Mouse (Mus musculus) gonadal fat pad, adult 2 months (tissue): ENCODE results near the gene Arrb2. TPM values are rescaled to one million over a fixed set of nuclear protein-coding genes. Genes with fewer than 3 reads are reported as not detected.
"Not testable (repeated sequence)": the region's sequence is repeated elsewhere in the genome, so short reads cannot be mapped to it uniquely, and the experiment has no call there.

Source experiments
- DNase-seq: peaks from one replicate; pipeline ENCODE4 v3.0.0-alpha.2; 2012; ENCODE audit warnings: low read depth
- polyA plus RNA-seq: library from polyadenylated mRNA; depleted of rRNA; stranded (reverse); fragments of >200 nt; gene quantifications from 2 replicates; pipeline ENCODE4 v1.2.3, GENCODE M21; 2012

The Arrb2 gene
- polyA plus RNA-seq, 1 experiment: 60.4 TPM

DNA sequence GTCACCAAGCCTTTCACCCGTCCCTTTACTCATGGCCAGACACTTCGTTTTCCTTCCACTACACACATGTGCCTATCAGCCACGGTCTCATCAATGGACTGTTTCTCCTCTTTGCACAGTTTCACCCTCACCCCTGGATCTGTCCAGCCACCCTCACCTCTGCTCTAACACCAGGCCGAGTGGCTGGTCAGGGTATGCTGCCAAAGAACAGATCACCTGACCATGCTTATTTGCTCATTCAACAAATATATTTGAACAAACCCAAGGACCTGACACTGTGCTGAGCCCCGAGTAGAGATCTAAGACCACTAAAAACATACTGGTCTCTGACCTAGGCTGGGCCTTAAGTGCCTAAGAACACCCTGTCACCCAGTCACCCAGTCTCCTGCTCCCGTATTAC is 12.2 kb downstream of the Arrb2 start:
- DNase-seq: no peak

DNA sequence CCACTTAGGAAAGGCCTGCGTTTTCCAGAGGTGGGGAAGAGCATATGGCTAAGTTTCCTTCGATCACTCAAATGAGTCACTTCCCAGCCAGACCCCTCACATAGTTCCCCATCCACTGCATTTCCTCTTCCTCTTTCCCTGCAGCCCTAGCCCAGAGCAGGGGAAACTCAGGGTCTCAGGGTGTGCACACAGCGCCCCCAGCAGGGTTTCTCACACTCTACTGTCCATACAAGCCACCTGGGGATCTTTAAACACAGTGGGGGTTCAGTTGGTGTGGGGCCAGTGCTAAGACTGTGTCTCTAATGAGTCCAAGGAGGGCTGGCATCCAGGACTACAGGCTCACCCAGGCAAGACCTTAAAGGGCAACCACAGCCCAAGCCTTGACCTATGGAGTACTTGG is 14.3 kb downstream of the Arrb2 start:
- DNase-seq: no peak

GRCm38 (mm10) chr11:70447373-70447772 is 14.9 kb downstream of the Arrb2 start:
- DNase-seq: no peak

GRCm38 (mm10) chr11:70450926-70451325 is 18.5 kb downstream of the Arrb2 start:
- DNase-seq: no peak

- DNase-seq: peak; percentile 77
These were observed 19.5 kb downstream of the Arrb2 start, which contains the start of gene Med11 for GRCm38 (mm10) chr11:70451797-70452498. Med11 (plus strand) TSS chr11:70451919.

GRCm38 (mm10) chr11:70453261-70454044 is 21.0 kb downstream of the Arrb2 start:
- no peak for DNase-seq

- no peak for DNase-seq
These were observed 26.5 kb downstream of the Arrb2 start, which contains the start of gene Zmynd15 for GRCm38 (mm10) chr11:70458688-70459600. Zmynd15 (plus strand) TSS chr11:70459433.

DNA sequence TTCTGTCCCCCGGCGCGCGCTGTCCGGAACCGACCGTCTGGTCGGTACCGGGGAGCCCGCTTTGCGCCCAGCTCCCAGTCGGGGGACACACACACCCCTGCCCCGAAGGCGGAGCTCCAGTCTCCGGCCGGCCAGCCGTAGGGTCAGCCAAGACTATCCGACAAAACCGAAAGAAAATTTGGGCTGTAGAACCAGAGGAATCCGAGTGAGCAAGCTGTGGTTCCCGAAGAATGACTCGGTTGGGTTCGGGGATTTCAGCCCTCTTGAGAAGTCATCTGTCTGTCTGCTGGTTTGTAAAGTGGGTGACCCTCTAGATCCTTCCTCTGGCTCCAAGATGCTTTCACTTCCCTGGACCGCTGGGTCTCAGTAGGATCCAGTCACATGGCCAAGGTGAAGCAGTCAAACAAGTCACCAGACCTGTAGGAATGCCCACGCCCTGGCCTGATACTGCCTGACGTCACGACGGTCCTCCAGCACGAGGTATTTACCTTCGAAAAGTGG is 27.2 kb downstream of the Arrb2 start, which contains the start of gene Cxcl16:
Gene Cxcl16, minus strand, starts transcription at position 384 of the 501 bp plus-strand sequence.
- no peak for DNase-seq

GRCm38 (mm10) chr11:70463970-70464369 is 31.5 kb downstream of the Arrb2 start:
- DNase-seq: no peak

- DNase-seq: no peak
These were observed 32.8 kb downstream of the Arrb2 start for GRCm38 (mm10) chr11:70465211-70465610.

GRCm38 (mm10) chr11:70465824-70466223 is 33.4 kb downstream of the Arrb2 start:
- DNase-seq: no peak

DNA sequence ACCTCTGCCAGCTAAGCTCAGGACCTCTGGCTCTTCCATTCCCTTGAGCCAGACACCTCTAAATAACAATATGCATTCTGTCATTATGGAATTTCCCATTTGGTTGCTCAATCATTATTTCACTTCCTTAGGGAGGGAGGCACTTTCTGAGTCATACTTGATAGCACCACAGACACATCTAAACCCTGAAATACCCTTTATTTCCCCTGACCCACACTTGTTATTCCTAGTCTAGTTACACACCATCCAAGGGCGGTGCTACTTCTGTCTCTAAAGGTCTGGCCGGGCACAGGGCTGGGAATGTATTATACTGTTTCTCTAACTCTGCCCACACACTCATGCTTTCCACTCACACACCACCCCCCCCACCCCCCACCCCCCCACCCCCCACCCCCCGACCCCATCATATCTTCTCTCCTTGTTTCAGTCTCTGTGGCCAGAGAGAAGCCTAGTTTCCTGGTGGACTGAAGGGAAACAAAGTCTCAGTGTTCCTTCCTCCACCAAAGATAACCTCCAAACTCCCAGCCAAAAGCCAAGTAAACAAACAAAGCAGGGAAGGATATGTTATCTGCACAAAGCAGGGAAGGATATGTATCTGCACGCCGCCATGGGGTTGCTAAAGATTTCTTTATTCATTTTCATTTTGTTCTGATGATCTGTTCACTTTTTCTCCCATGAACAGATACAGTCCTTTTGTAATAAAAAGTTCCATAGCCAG is 35.6 kb downstream of the Arrb2 start:
- no peak for DNase-seq

- DNase-seq: no peak
These were observed 37.3 kb downstream of the Arrb2 start for GRCm38 (mm10) chr11:70469764-70470163.

DNA sequence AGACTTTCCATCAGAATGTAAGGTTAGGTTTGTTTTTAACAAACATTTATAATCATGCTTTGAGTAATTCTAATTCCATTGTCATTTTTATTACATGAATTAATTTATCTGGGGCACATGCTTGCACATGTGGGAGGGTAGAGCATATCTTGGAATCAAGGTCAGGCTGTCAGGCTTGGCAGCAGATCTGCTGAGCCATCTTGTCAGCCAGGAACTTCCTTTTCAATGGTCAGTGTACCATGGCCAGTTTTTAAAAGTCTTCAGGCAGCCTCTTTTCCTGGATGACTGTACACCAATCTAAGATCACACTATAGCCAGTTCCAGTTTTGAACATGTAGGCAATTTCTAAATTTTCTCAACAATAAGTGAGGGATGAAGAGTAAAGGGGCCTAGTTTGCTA is 40.3 kb downstream of the Arrb2 start:
- no peak for DNase-seq

- DNase-seq: not testable (repeated sequence)
These were observed 40.9 kb downstream of the Arrb2 start for GRCm38 (mm10) chr11:70473291-70473690.

DNA sequence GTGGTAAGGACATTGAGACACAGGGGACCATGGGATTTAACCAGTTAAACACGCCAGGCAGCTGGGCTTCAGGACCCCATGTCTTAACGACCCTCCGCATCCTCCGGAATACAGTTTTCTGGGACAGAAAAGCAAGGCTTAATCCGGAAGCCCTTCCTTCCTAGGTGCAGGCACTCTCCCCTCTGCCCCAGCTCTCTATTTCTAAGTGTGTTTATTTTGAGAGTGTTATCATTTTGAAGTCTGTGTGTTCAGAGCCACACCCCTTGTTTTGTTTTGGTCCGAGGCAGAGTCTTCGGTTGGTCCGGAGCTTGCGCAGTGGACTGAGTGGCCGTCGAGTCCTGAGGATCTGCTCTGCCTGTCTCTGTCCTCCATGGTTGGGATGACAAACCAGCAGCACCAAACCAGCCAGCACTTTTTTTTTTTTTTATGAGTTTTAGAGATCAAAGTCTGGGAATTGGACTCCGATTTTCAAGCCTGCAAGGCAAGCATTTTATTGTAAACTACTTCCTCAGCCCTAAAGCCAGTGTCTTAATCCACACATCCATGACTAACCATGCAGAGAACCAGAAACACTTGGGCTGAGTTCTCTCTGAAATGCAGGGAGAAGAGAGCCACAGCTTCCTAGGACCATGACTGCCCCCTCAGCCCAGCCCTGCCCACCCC is 42.6 kb downstream of the Arrb2 start:
- DNase-seq: no peak

DNA sequence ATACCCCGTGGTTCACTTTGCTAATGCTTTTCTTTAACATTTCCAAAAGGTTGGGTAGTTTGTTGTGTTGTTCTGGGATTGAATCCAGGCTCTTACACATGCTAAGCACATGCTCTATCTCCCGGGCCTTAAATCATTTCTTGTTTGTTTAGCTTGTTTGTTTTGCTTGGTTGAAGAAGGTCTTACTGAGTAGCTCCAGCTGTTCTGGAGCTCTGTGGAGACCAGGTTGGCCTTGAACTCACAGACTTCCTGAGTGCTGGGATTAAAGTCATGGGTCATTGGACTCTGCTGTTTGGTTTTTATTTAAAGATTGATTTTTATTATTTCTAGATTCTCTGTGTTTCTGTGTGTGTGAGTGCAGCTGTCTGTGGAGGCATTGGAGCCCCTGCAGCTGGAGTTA is 53.1 kb downstream of the Arrb2 start:
- DNase-seq: no peak

DNA sequence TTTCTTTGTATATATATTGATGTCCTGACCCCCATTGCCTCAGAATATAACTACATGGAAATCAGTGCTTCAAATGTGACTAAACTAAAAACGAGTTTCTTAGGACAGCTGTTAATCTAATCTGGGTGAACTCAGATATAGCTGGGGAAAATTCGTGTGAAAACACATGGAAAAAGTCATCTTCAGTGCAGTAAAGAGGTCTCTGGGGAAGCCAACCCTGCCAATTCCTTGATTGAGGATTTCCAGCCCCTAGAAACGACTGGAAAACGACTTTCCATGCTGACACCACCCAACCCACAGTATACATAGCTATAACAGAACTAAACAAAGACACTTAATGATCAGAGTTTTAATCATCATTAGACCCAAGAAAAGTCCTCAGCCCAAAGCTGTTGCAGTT is 55.4 kb downstream of the Arrb2 start:
- DNase-seq: no peak

GRCm38 (mm10) chr11:70489138-70489537 is 56.7 kb downstream of the Arrb2 start:
- DNase-seq: no peak

GRCm38 (mm10) chr11:70489684-70490083 is 57.2 kb downstream of the Arrb2 start:
- no peak for DNase-seq
